Mouse (Mus musculus) layer of hippocampus, postnatal 25 days (tissue): ENCODE measurements around the gene Atp5mpl. TPM values are rescaled to one million over a fixed set of nuclear protein-coding genes. Genes with fewer than 3 reads are reported as not detected.

Source experiments
- DNase-seq, 2 experiments: peaks; one replicate each; pipeline ENCODE4 v3.0.0; 2022; ENCODE audit warnings: mixed read lengths in 2 of 2, low spot score in 1 of 2; ENCODE audit errors: extremely low spot score in 1 of 2
- total RNA-seq, 2 experiments: library from RNA; stranded (reverse); gene quantifications; 2 replicates each; pipeline ENCODE4 v1.2.3; 2021

Atp5mpl gene
- total RNA-seq, 2 experiments from 2014 or later: 374 to 410 TPM

DNA sequence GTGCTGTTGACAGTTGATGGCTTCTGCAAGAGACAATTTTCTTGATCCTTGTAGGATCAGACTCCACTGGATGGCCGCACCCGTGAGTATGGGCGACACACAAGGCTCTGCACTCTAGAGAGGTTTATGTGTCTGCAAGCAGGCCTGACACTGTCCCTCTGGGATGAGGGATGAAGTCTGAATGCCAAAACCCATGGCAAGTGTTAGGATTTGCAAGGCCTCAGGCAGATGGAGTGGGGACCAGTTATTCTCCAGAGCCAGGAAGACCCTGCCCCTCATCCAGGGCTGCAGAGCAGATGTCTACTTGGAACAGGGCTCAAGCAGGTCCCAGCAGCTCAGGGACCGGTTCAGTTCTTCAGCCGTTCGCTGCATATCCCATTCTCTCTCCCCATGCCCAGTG, 51.0 kb downstream of the Atp5mpl start:
- DNase-seq: no peak

DNA sequence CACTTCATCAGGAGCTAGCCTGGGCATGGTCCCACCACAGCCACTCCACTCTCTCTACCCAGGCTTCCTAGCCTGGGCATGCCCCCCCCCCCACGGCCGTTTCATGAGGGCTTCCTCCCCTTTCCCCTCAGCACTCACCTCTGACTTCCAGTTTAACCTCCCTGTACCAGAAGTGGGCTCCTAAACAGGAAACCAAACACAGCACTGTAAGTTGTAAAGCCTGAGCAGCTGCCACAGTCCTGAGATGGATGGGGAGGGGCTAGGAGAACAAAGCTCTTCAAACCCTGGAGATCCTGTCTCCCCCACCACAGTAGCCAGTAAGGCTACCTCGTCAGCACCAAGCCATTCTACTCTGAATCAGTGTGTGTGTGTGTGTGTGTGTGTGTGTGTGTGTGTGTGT, 52.7 kb downstream of the Atp5mpl start:
- DNase-seq: no peak

DNA sequence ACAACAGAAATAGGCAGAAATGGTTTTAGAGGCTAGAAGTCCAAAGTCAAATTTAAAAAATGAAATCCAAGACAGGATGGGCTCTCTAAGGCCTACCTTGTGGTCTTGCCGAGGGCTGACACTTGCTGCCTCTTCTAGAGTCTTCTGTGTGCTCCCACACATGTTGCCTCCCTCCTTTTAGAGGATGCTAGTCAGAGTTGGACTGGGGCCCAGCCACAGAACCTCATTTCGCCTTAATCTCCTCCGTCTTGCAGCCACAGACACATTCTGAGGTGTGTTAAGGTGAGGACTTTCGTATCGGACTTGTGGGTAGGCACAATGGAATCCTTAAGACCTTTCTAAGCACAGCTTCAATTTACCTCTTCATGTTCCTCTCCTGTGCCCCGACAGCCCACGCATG, 54.0 kb downstream of the Atp5mpl start:
- DNase-seq: no peak

DNA sequence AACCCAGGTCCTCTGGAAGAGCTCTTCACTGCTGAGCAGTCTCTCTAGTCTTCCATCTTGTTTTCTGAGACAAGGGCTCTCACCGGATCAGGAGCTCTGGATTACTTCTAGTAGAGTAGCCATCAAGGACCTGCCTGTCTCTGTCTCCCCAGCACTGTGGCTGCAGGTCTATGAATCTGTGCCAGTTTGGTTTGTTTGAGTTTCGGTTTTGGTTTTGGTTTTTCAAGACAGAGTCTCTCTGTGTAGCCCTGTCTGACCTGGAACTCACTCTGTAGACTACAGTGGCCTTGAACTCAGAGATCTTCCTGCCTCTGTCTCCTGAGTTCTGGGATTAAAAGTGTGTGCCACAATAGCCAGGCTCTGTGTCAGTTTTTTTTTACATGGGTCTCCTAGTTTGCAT, 55.0 kb downstream of the Atp5mpl start:
- no peak for DNase-seq

Other genes starting within 250 kb of the Atp5mpl start
- gene Klc1, start 208.1 kb downstream of the Atp5mpl start, total RNA-seq: 100 to 1,000 TPM; 701 to 727 TPM
- 1 to 10 TPM; 4.2 to 4.6 TPM for gene Xrcc3, start 153.1 kb downstream of the Atp5mpl start, total RNA-seq
- 10 to 100 TPM; 21.6 to 21.7 TPM for gene Zfyve21, start 152.8 kb downstream of the Atp5mpl start, total RNA-seq
- 10 to 100 TPM; 89.5 to 91.9 TPM for gene Ppp1r13b, start 58.9 kb downstream of the Atp5mpl start, total RNA-seq
- gene Tdrd9, start 4.6 kb upstream of the Atp5mpl start, total RNA-seq: under 1 TPM; 0.09 to 0.22 TPM
- not detected for gene Rd3l, start 14.3 kb upstream of the Atp5mpl start, total RNA-seq
- gene Aspg, start 139.7 kb upstream of the Atp5mpl start, total RNA-seq: 1 to 10 TPM; 1.4 to 3.5 TPM
- gene Kif26a, start 179.2 kb upstream of the Atp5mpl start, total RNA-seq: 1 to 10 TPM; 5.2 to 6.6 TPM